Mouse (Mus musculus) testis, adult 2 months (tissue): Measurements from ENCODE around the gene Pnma5. TPM values are rescaled to one million over a fixed set of nuclear protein-coding genes. Genes with fewer than 3 reads are reported as not detected.

Source experiments
- H3K27ac ChIP-seq: fragments of 200-500 bp; 2 replicates; pipeline ENCODE4 v1.5.1; 2012; ENCODE audit warnings: low read depth, low read length; ENCODE audit not compliant: control insufficient read depth, insufficient read depth
- H3K27me3 ChIP-seq: fragments of 200-500 bp; 2 replicates; pipeline ENCODE4 v1.6.1; 2012; ENCODE audit warnings: mild to moderate bottlenecking, low read length, moderate library complexity; ENCODE audit not compliant: control insufficient read depth, insufficient read depth
- H3K36me3 ChIP-seq: fragments of 200-500 bp; 2 replicates; pipeline ENCODE4 v1.6.1; 2012; ENCODE audit warnings: mild to moderate bottlenecking, low read length; ENCODE audit not compliant: control insufficient read depth, insufficient read depth
- H3K4me1 ChIP-seq: fragments of 200-500 bp; 2 replicates; pipeline ENCODE4 v1.6.1; 2012; ENCODE audit warnings: low read length; ENCODE audit not compliant: control insufficient read depth, insufficient read depth
- H3K4me3 ChIP-seq: fragments of 200-500 bp; 2 replicates; pipeline ENCODE4 v1.5.1; 2012; ENCODE audit warnings: low read depth, mild to moderate bottlenecking, low read length, moderate library complexity, mixed read lengths; ENCODE audit not compliant: control insufficient read depth
- CTCF ChIP-seq: fragments of 200-500 bp; IDR thresholded peaks from 2 replicates; pipeline ENCODE4 v1.5.1; 2012; ENCODE audit warnings: low read depth, mild to moderate bottlenecking, inconsistent platforms, low read length, moderate library complexity; ENCODE audit not compliant: control insufficient read depth, insufficient read depth, insufficient replicate concordance
- POLR2A ChIP-seq: fragments of 200-500 bp; IDR thresholded peaks from 2 replicates; pipeline ENCODE4 v1.6.1; 2012; ENCODE audit warnings: low read depth, mild to moderate bottlenecking, inconsistent platforms, low read length, moderate library complexity; ENCODE audit not compliant: control insufficient read depth
- polyA plus RNA-seq: library from polyadenylated mRNA; depleted of rRNA; stranded (reverse); fragments of >200 nt; gene quantifications from 2 replicates; pipeline ENCODE4 v1.2.3, GENCODE M21; 2012; rRNA removed

Gene Pnma5
- polyA plus RNA-seq, 1 experiment = 2.0 TPM

GRCm38 (mm10) chrX:72995542-72995941 is 41.4 kb downstream of the Pnma5 start:
- H3K4me3 ChIP-seq = no peak overlapping the region
- H3K4me1 ChIP-seq = no peaks in the 10 kb centered on the region
- TF ChIP-seq POLR2A (no peak), CTCF (no peak)
- H3K27me3 ChIP-seq = no peaks in the 10 kb centered on the region
- H3K27ac ChIP-seq = no peak overlapping the region
- no peaks in the 10 kb centered on the region for H3K36me3 ChIP-seq

- Histone ChIP-seq H3K27me3 (no peaks in the 10 kb centered on the region), H3K27ac (no peak overlapping the region)
- 0 out of 2 replicates have a peak, but pooled peaks have one; percentile 6 for TF ChIP-seq CTCF
- TF ChIP-seq POLR2A = no peak
Measured at GRCm38 (mm10) chrX:72992291-72992919, 44.5 kb downstream of the Pnma5 start.

GRCm38 (mm10) chrX:72990581-72990980 is 46.3 kb downstream of the Pnma5 start:
- H3K4me3 ChIP-seq = no peak overlapping the region
- H3K4me1 ChIP-seq = peaks cover 3% of the 10 kb centered on the region
- no peaks in the 10 kb centered on the region for H3K27me3 ChIP-seq
- no peak overlapping the region for H3K27ac ChIP-seq
- TF ChIP-seq CTCF = no peak
- H3K36me3 ChIP-seq = no peaks in the 10 kb centered on the region

More at GRCm38 (mm10) chrX:72992291-72992919, 44.5 kb downstream of the Pnma5 start:
- Histone ChIP-seq H3K36me3 (no peaks in the 10 kb centered on the region), H3K4me1 (peaks cover under 1% of the 10 kb centered on the region), H3K4me3 (no peak overlapping the region)

- Histone ChIP-seq H3K27ac (no peak overlapping the region), H3K4me3 (no peak overlapping the region), H3K36me3 (no peaks in the 10 kb centered on the region), H3K27me3 (no peaks in the 10 kb centered on the region), H3K4me1 (peaks cover 3% of the 10 kb centered on the region)
- TF ChIP-seq POLR2A (no peak), CTCF (no peak)
Measured at GRCm38 (mm10) chrX:72988431-72988830, 48.5 kb downstream of the Pnma5 start.

GRCm38 (mm10) chrX:72987520-72987905 is 49.4 kb downstream of the Pnma5 start:
- Histone ChIP-seq H3K27me3 (no peaks in the 10 kb centered on the region), H3K36me3 (no peaks in the 10 kb centered on the region), H3K4me1 (peaks cover 3% of the 10 kb centered on the region), H3K27ac (no peak overlapping the region), H3K4me3 (peak overlapping the region; percentile 73)
- TF ChIP-seq CTCF (no peak), POLR2A (no peak)

- Histone ChIP-seq H3K27ac (no peak within 1 kb of the TSS), H3K36me3 (no peaks in the 10 kb centered on the region), H3K27me3 (no peaks in the 10 kb centered on the region), H3K4me3 (peak within 1 kb of the TSS; percentile 73), H3K4me1 (peaks cover 3% of the 10 kb centered on the region)
- TF ChIP-seq CTCF (no peak), POLR2A (no peak)
Measured at GRCm38 (mm10) chrX:72986841-72987519, 49.9 kb downstream of the Pnma5 start, which contains the start of gene Zfp185. Gene Zfp185, plus strand, starts transcription at chrX:72987339.

- H3K36me3 ChIP-seq = no peaks in the 10 kb centered on the region
- no peak overlapping the region for H3K27ac ChIP-seq
- no peak overlapping the region for H3K4me3 ChIP-seq
- peaks cover 3% of the 10 kb centered on the region for H3K4me1 ChIP-seq
- TF ChIP-seq POLR2A = no peak
- TF ChIP-seq CTCF = no peak
- no peaks in the 10 kb centered on the region for H3K27me3 ChIP-seq
Measured at GRCm38 (mm10) chrX:72985607-72986006, 51.3 kb downstream of the Pnma5 start.

Other genes starting within 250 kb of the Pnma5 start
- 0.04 and 0.11 TPM in 2 replicates for gene Gabrq, start 211.9 kb downstream of the Pnma5 start, polyA plus RNA-seq
- gene Cetn2, start 118.7 kb downstream of the Pnma5 start, polyA plus RNA-seq = 1.9 and 2.8 TPM in 2 replicates
- gene Nsdhl, start 118.5 kb downstream of the Pnma5 start, polyA plus RNA-seq = 5.7 and 6.5 TPM in 2 replicates
- 14.0 and 14.2 TPM in 2 replicates for gene Zfp185, start 49.8 kb downstream of the Pnma5 start, polyA plus RNA-seq
- 0.10 and 0.16 TPM in 2 replicates for gene Pnma3, start 27.7 kb upstream of the Pnma5 start, polyA plus RNA-seq
- gene Xlr4a, start 45.4 kb upstream of the Pnma5 start, polyA plus RNA-seq = 0.59 and 1.1 TPM in 2 replicates
- 0.70 and 1.7 TPM in 2 replicates for gene Xlr3a, start 60.0 kb upstream of the Pnma5 start, polyA plus RNA-seq
- 1.9 and 2.2 TPM in 2 replicates for gene Gm14685, start 79.9 kb upstream of the Pnma5 start, polyA plus RNA-seq
- 0.91 and 1.4 TPM in 2 replicates for gene Xlr5b, start 111.7 kb upstream of the Pnma5 start, polyA plus RNA-seq
- 1.2 and 2.5 TPM in 2 replicates for gene DXBay18, start 112.3 kb upstream of the Pnma5 start, polyA plus RNA-seq
- 0.91 and 1.3 TPM in 2 replicates for gene Spin2d, start 139.9 kb upstream of the Pnma5 start, polyA plus RNA-seq
- 0.76 and 0.90 TPM in 2 replicates for gene Xlr3b, start 155.1 kb upstream of the Pnma5 start, polyA plus RNA-seq
- 0.85 and 1.4 TPM in 2 replicates for gene Xlr4b, start 177.2 kb upstream of the Pnma5 start, polyA plus RNA-seq
- 3.6 and 3.8 TPM in 2 replicates for gene F8a, start 191.2 kb upstream of the Pnma5 start, polyA plus RNA-seq
- gene Xlr4c, start 206.0 kb upstream of the Pnma5 start, polyA plus RNA-seq = 0.97 and 2.3 TPM in 2 replicates
- gene Xlr3c, start 228.3 kb upstream of the Pnma5 start, polyA plus RNA-seq = 0.51 and 1.0 TPM in 2 replicates